Mouse (Mus musculus) spleen, adult 2 months (tissue): ENCODE measurements around the gene Insm1.

Experiments used
- CTCF ChIP-seq: fragments of 200-500 bp; IDR thresholded peaks from 2 replicates; pipeline ENCODE4 v1.5.1; 2011; ENCODE audit warnings: mild to moderate bottlenecking, inconsistent platforms; ENCODE audit not compliant: insufficient read depth, insufficient read length, insufficient replicate concordance; ENCODE audit errors: extremely low read depth
- POLR2A ChIP-seq: fragments of 200-500 bp; IDR thresholded peaks from 2 replicates; pipeline ENCODE4 v1.6.1; 2011; ENCODE audit warnings: low read depth, low read length, inconsistent platforms

GRCm38 (mm10) chr2:146265045-146265444, 43.3 kb downstream of the Insm1 start:
- TF ChIP-seq POLR2A (no peak), CTCF (no peak)
